Mouse (Mus musculus): ENCODE results near the gene Dpm2.

DNA sequence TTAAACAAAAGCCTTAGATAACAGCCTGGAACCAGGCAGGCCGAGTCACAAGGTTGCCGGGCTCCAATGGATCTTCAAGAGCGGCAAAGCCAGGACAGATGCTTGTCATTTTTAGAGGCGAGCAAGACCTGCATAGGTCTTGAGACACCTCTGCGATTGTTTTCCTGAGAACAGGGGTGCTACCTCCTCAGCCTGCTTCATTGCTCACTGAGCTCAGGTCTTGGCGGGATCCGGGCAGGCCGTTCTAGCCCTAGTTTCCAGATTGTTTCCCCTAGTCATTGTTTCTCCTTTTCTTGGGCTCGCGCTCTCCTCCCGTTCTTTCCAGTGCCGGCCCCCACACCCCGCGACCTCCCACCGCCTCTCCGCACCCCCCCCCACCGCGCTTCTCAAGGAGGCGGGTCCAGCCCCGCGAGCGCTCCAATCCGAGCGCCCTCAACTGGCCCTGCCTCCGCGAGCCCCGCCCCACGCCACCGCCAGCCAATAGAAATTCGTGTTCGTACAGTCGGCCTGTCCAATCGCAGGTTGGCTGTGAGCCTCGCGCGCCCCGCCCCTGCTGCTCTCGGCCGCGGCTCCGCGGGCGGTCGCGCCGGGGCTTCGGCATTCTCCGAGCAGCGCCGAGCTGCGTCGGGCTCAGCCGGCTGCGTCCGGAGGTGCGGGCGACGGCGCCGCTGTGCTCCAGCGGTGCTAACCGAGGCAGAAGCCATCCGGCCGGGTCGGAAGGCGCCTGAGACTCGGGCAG is 35.8 kb upstream of the Dpm2 start, which contains the start of gene Fam102a:
- no peak for TF ChIP-seq CTCF (IDR thresholded peaks at IDR 0.05; ENCODE audit: borderline replicate concordance, insufficient read depth, low read depth, low read length)
- peak; percentile 72 for TF ChIP-seq POLR2A (IDR thresholded peaks at IDR 0.05; ENCODE audit: borderline replicate concordance, insufficient read depth, low read length)

All from cerebellum, adult 2 months (tissue).